Mouse (Mus musculus) limb, embryonic 10.5 days (tissue): ENCODE results near the gene Ascl4. TPM values are rescaled to one million over a fixed set of nuclear protein-coding genes. Genes with fewer than 3 reads are reported as not detected.

Experiments used
- DNase-seq: peaks from one replicate; pipeline ENCODE4 v3.0.0-alpha.2; 2017; ENCODE audit warnings: low spot score
- H3K27ac ChIP-seq: fragments of 300-500 bp; sonication (generic); 2 replicates; pipeline ENCODE4 v1.5.1; 2016; ENCODE audit warnings: mild to moderate bottlenecking
- H3K27me3 ChIP-seq: fragments of 300-500 bp; sonication (generic); 2 replicates; pipeline ENCODE4 v1.6.1; 2016; ENCODE audit warnings: low read depth, mild to moderate bottlenecking; ENCODE audit not compliant: poor library complexity, severe bottlenecking
- H3K36me3 ChIP-seq: fragments of 300-500 bp; sonication (generic); 2 replicates; pipeline ENCODE4 v1.6.1; 2016; ENCODE audit warnings: mild to moderate bottlenecking, moderate library complexity
- H3K4me1 ChIP-seq: fragments of 300-500 bp; sonication (generic); 2 replicates; pipeline ENCODE4 v1.6.1; 2016
- H3K4me3 ChIP-seq: fragments of 300-500 bp; sonication (generic); 2 replicates; pipeline ENCODE4 v1.5.1; 2016; ENCODE audit warnings: mild to moderate bottlenecking, moderate library complexity
- H3K9me3 ChIP-seq: fragments of 300-500 bp; sonication (generic); replicated peaks from 2 replicates; pipeline ENCODE4 v1.6.1; 2016; ENCODE audit warnings: mild to moderate bottlenecking
- WGBS: fragments of 180-500 bp; shearing (Covaris S2); methylation state at CpG from one replicate; pipeline ENCODE4 v1.1.7; 2016; 5-methylcytosine and 5-hydroxymethylcytosine counted together
- polyA plus RNA-seq: library from polyadenylated mRNA; unstranded; fragments of >200 nt; fragmentation: Nextera tagmentation; extraction: Ambion mirVana; gene quantifications from 2 replicates; pipeline ENCODE4 v1.2.1, GENCODE M21; 2016

Gene Ascl4
- polyA plus RNA-seq, result 0.11 and 0.19 TPM in 2 replicates

- Histone ChIP-seq H3K4me1 (peaks cover 12% of the 10 kb centered on the region), H3K36me3 (no peaks in the 10 kb centered on the region), H3K9me3 (no peaks in the 10 kb centered on the region), H3K27ac (peak within 1 kb of the TSS; percentile 43; the same call in 1 of the 2 replicates), H3K27me3 (peaks cover 41% of the 10 kb centered on the region), H3K4me3 (peak within 1 kb of the TSS; percentile 67)
- 2% methylated on average over 23 of the region's 23 CpGs for whole genome bisulfite sequencing
- DNase-seq, result peak; percentile 59
These were observed at the start of gene Ascl4 for GRCm38 (mm10) chr10:85927676-85928445. Gene Ascl4 (plus strand): TSS chr10:85927681.

- Histone ChIP-seq H3K27ac (no peak overlapping the region), H3K4me1 (no peaks in the 10 kb centered on the region), H3K27me3 (no peaks in the 10 kb centered on the region), H3K4me3 (no peak overlapping the region), H3K9me3 (no peaks in the 10 kb centered on the region), H3K36me3 (peaks cover 99% of the 10 kb centered on the region)
- no peak for DNase-seq
- WGBS, result 93% methylated on average over 8 of the region's 8 CpGs
These were observed 47.5 kb upstream of the Ascl4 start for GRCm38 (mm10) chr10:85879886-85880486.

- Histone ChIP-seq H3K9me3 (no peaks in the 10 kb centered on the region), H3K4me1 (peaks cover 16% of the 10 kb centered on the region), H3K27me3 (no peaks in the 10 kb centered on the region), H3K4me3 (peak within 1 kb of the TSS; percentile 90), H3K27ac (peak within 1 kb of the TSS; percentile 93), H3K36me3 (peaks cover 32% of the 10 kb centered on the region)
- DNase-seq, result peak; percentile 99
- WGBS, result 0% methylated on average over 90 of the region's 90 CpGs
These were observed 10.8 kb upstream of the Ascl4 start, which contains the start of gene Prdm4 for GRCm38 (mm10) chr10:85916498-85917309. Gene Prdm4 (minus strand): TSS chr10:85917142.

- no peaks in the 10 kb centered on the region for H3K9me3 ChIP-seq
- peak overlapping the region; percentile 43; the same call in 1 of the 2 replicates for H3K27ac ChIP-seq
- peak; percentile 79 for DNase-seq
- no peaks in the 10 kb centered on the region for H3K36me3 ChIP-seq
- peaks cover 12% of the 10 kb centered on the region for H3K4me1 ChIP-seq
- WGBS, result 1% methylated on average over 63 of the region's 63 CpGs
- peaks cover 41% of the 10 kb centered on the region for H3K27me3 ChIP-seq
- H3K4me3 ChIP-seq, result peak overlapping the region; percentile 67
These were observed 1.2 kb downstream of the Ascl4 start for GRCm38 (mm10) chr10:85928499-85929207.

GRCm38 (mm10) chr10:85929208-85929591 lies 1.7 kb downstream of the Ascl4 start:
- 60% methylated on average over 11 of the region's 11 CpGs for WGBS
- Histone ChIP-seq H3K4me3 (peak overlapping the region; percentile 67), H3K36me3 (no peaks in the 10 kb centered on the region), H3K27me3 (peaks cover 41% of the 10 kb centered on the region), H3K9me3 (no peaks in the 10 kb centered on the region), H3K27ac (no peak overlapping the region), H3K4me1 (peaks cover 12% of the 10 kb centered on the region)
- no peak for DNase-seq

- H3K27me3 ChIP-seq, result peaks cover 41% of the 10 kb centered on the region
- H3K4me3 ChIP-seq, result no peak overlapping the region
- no peak for DNase-seq
- WGBS, result 89% methylated on average over 11 of the region's 11 CpGs
- no peak overlapping the region for H3K27ac ChIP-seq
- no peaks in the 10 kb centered on the region for H3K9me3 ChIP-seq
- peaks cover 12% of the 10 kb centered on the region for H3K4me1 ChIP-seq
- H3K36me3 ChIP-seq, result no peaks in the 10 kb centered on the region
These were observed 2.5 kb downstream of the Ascl4 start for GRCm38 (mm10) chr10:85929962-85930361.

- peaks cover 63% of the 10 kb centered on the region for H3K36me3 ChIP-seq
These were observed 8.9 kb downstream of the Ascl4 start for GRCm38 (mm10) chr10:85936280-85936965.

GRCm38 (mm10) chr10:85948483-85949196 lies 21.2 kb downstream of the Ascl4 start:
- Histone ChIP-seq H3K36me3 (peaks cover 99% of the 10 kb centered on the region), H3K4me1 (no peaks in the 10 kb centered on the region), H3K4me3 (no peak overlapping the region), H3K27me3 (no peaks in the 10 kb centered on the region), H3K9me3 (no peaks in the 10 kb centered on the region), H3K27ac (no peak overlapping the region)
- WGBS, result 95% methylated on average over 8 of the region's 8 CpGs
- DNase-seq, result no peak

More at GRCm38 (mm10) chr10:85936280-85936965, 8.9 kb downstream of the Ascl4 start:
- Histone ChIP-seq H3K4me3 (no peak overlapping the region), H3K27me3 (no peaks in the 10 kb centered on the region), H3K9me3 (no peaks in the 10 kb centered on the region), H3K27ac (no peak overlapping the region), H3K4me1 (no peaks in the 10 kb centered on the region)
- 93% methylated on average over 6 of the region's 6 CpGs for WGBS
- DNase-seq, result no peak

GRCm38 (mm10) chr10:85951765-85952443 lies 24.4 kb downstream of the Ascl4 start:
- no peaks in the 10 kb centered on the region for H3K27me3 ChIP-seq
- H3K4me1 ChIP-seq, result no peaks in the 10 kb centered on the region
- no peak overlapping the region for H3K27ac ChIP-seq
- 96% methylated on average over 6 of the region's 6 CpGs for WGBS
- no peak for DNase-seq
- H3K9me3 ChIP-seq, result no peaks in the 10 kb centered on the region
- H3K4me3 ChIP-seq, result no peak overlapping the region
- H3K36me3 ChIP-seq, result peaks cover 87% of the 10 kb centered on the region

- no peak for DNase-seq
- no peaks in the 10 kb centered on the region for H3K9me3 ChIP-seq
- H3K27me3 ChIP-seq, result no peaks in the 10 kb centered on the region
- peaks cover 73% of the 10 kb centered on the region for H3K36me3 ChIP-seq
- no peak overlapping the region for H3K4me3 ChIP-seq
- 0 out of 2 replicates have a peak, but pooled peaks cover 4% of the 10 kb centered on the region for H3K4me1 ChIP-seq
- H3K27ac ChIP-seq, result no peak overlapping the region
- 87% methylated on average over 3 of the region's 3 CpGs for WGBS
These were observed 25.9 kb downstream of the Ascl4 start for GRCm38 (mm10) chr10:85953401-85953800.

GRCm38 (mm10) chr10:85954429-85954828 lies 26.9 kb downstream of the Ascl4 start:
- no peak for DNase-seq
- WGBS, result 96% methylated on average over 2 of the region's 2 CpGs
- Histone ChIP-seq H3K36me3 (peaks cover 63% of the 10 kb centered on the region), H3K4me3 (no peak overlapping the region), H3K4me1 (0 out of 2 replicates have a peak, but pooled peaks cover 4% of the 10 kb centered on the region), H3K27me3 (no peaks in the 10 kb centered on the region), H3K27ac (no peak overlapping the region), H3K9me3 (no peaks in the 10 kb centered on the region)
